Mouse (Mus musculus): Measurements from ENCODE around the gene Ctnnal1.

Ctnnal1 gene

GRCm38 (mm10) chr4:56861551-56861950 lies 3.4 kb downstream of the Ctnnal1 start:
- DNase-seq (ENCODE audit: low read depth, low spot score): no peak

- no peak for DNase-seq (ENCODE audit: low read depth, low spot score)
These were observed 6.3 kb downstream of the Ctnnal1 start for GRCm38 (mm10) chr4:56858733-56859132.

- DNase-seq (ENCODE audit: low read depth, low spot score): no peak
These were observed 8.5 kb downstream of the Ctnnal1 start for GRCm38 (mm10) chr4:56856371-56856949.

- no peak for DNase-seq (ENCODE audit: low read depth, low spot score)
These were observed 9.1 kb downstream of the Ctnnal1 start for GRCm38 (mm10) chr4:56855935-56856334.

GRCm38 (mm10) chr4:56850724-56851123 lies 14.3 kb downstream of the Ctnnal1 start:
- no peak for DNase-seq (ENCODE audit: low read depth, low spot score)

GRCm38 (mm10) chr4:56848044-56848443 lies 16.9 kb downstream of the Ctnnal1 start:
- no peak for DNase-seq (ENCODE audit: low read depth, low spot score)

- DNase-seq (ENCODE audit: low read depth, low spot score): no peak
These were observed 17.6 kb downstream of the Ctnnal1 start for GRCm38 (mm10) chr4:56847400-56847799.

GRCm38 (mm10) chr4:56845896-56846533 lies 19.0 kb downstream of the Ctnnal1 start:
- DNase-seq (ENCODE audit: low read depth, low spot score): no peak

- DNase-seq (ENCODE audit: low read depth, low spot score): no peak
These were observed 20.1 kb downstream of the Ctnnal1 start for GRCm38 (mm10) chr4:56844911-56845310.

GRCm38 (mm10) chr4:56843963-56844362 lies 21.0 kb downstream of the Ctnnal1 start:
- DNase-seq (ENCODE audit: low read depth, low spot score): peak; percentile 17

- DNase-seq (ENCODE audit: low read depth, low spot score): no peak
These were observed 22.5 kb downstream of the Ctnnal1 start for GRCm38 (mm10) chr4:56842501-56842900.

- DNase-seq (ENCODE audit: low read depth, low spot score): no peak
These were observed 24.7 kb downstream of the Ctnnal1 start for GRCm38 (mm10) chr4:56840297-56840696.

- DNase-seq (ENCODE audit: low read depth, low spot score): no peak
These were observed 27.3 kb downstream of the Ctnnal1 start for GRCm38 (mm10) chr4:56837661-56838060.

GRCm38 (mm10) chr4:56831998-56832397 lies 33.0 kb downstream of the Ctnnal1 start:
- no peak for DNase-seq (ENCODE audit: low read depth, low spot score)

GRCm38 (mm10) chr4:56831013-56831609 lies 33.9 kb downstream of the Ctnnal1 start:
- DNase-seq (ENCODE audit: low read depth, low spot score): peak; percentile 43

GRCm38 (mm10) chr4:56829511-56829921 lies 35.5 kb downstream of the Ctnnal1 start:
- DNase-seq (ENCODE audit: low read depth, low spot score): no peak

GRCm38 (mm10) chr4:56828932-56829331 lies 36.1 kb downstream of the Ctnnal1 start:
- no peak for DNase-seq (ENCODE audit: low read depth, low spot score)

GRCm38 (mm10) chr4:56824231-56824630 lies 40.8 kb downstream of the Ctnnal1 start:
- DNase-seq (ENCODE audit: low read depth, low spot score): no peak

GRCm38 (mm10) chr4:56820017-56820550 lies 44.9 kb downstream of the Ctnnal1 start:
- peak; percentile 56 for DNase-seq (ENCODE audit: low read depth, low spot score)

GRCm38 (mm10) chr4:56815131-56815530 lies 49.9 kb downstream of the Ctnnal1 start:
- DNase-seq (ENCODE audit: low read depth, low spot score): no peak

GRCm38 (mm10) chr4:56812096-56812495 lies 52.9 kb downstream of the Ctnnal1 start:
- DNase-seq (ENCODE audit: low read depth, low spot score): no peak

GRCm38 (mm10) chr4:56811642-56812041 lies 53.3 kb downstream of the Ctnnal1 start:
- no peak for DNase-seq (ENCODE audit: low read depth, low spot score)

- no peak for DNase-seq (ENCODE audit: low read depth, low spot score)
These were observed 55.9 kb downstream of the Ctnnal1 start for GRCm38 (mm10) chr4:56809050-56809449.

All from CD4-positive, CD25-positive, alpha-beta regulatory T cell, adult 2 months (primary cell).